Mouse (Mus musculus) heart, embryonic 11.5 days (tissue): Measurements from ENCODE around the gene Dusp1. TPM values are rescaled to one million over a fixed set of nuclear protein-coding genes. Genes with fewer than 3 reads are reported as not detected.

Source experiments
- ATAC-seq: fragments of 200-750 bp; cut with Nextera tagmentation; replicated peaks from 2 replicates; pipeline ENCODE4 v1.8.0; 2017; ENCODE audit warnings: moderate library complexity; ENCODE audit not compliant: insufficient number of reproducible peaks, low FRiP score, low TSS enrichment
- H3K27ac ChIP-seq: fragments of 300-500 bp; sonication (generic); 2 replicates; pipeline ENCODE4 v1.5.1; 2014; ENCODE audit warnings: mild to moderate bottlenecking, low read depth, low read length
- H3K27me3 ChIP-seq: fragments of 300-500 bp; sonication (generic); 2 replicates; pipeline ENCODE4 v1.6.1; 2014; ENCODE audit warnings: mild to moderate bottlenecking, low read length, mixed read lengths; ENCODE audit not compliant: control insufficient read depth, insufficient read depth
- H3K36me3 ChIP-seq: fragments of 300-500 bp; sonication (generic); 2 replicates; pipeline ENCODE4 v1.6.1; 2014; ENCODE audit warnings: mild to moderate bottlenecking, low read length, moderate library complexity, mixed read lengths; ENCODE audit not compliant: control insufficient read depth, insufficient read depth
- H3K4me1 ChIP-seq: fragments of 300-500 bp; sonication (generic); 2 replicates; pipeline ENCODE4 v1.6.1; 2014; ENCODE audit warnings: low read length; ENCODE audit not compliant: control insufficient read depth, insufficient read depth
- H3K4me2 ChIP-seq: fragments of 300-500 bp; sonication (generic); 2 replicates; pipeline ENCODE4 v1.6.1; 2014; ENCODE audit warnings: mild to moderate bottlenecking, moderate library complexity
- H3K4me3 ChIP-seq: fragments of 300-500 bp; sonication (generic); 2 replicates; pipeline ENCODE4 v1.5.1; 2014; ENCODE audit warnings: low read depth, low read length
- H3K9ac ChIP-seq: fragments of 300-500 bp; sonication (generic); 2 replicates; pipeline ENCODE4 v1.6.1; 2014; ENCODE audit warnings: mild to moderate bottlenecking, low read depth, low read length, moderate library complexity
- H3K9me3 ChIP-seq: fragments of 300-500 bp; sonication (generic); replicated peaks from 2 replicates; pipeline ENCODE4 v1.6.1; 2016; ENCODE audit warnings: low read length; ENCODE audit not compliant: control insufficient read depth
- WGBS: fragments of 180-500 bp; shearing (Covaris S2); extraction: QIAGEN DNeasy Blood & Tissue Kit; methylation state at CpG from one replicate; pipeline ENCODE4 v1.1.7; 2014; ENCODE audit not compliant: insufficient replicate concordance; 5-methylcytosine and 5-hydroxymethylcytosine counted together
- polyA plus RNA-seq: library from polyadenylated mRNA; unstranded; fragments of >200 nt; fragmentation: Nextera tagmentation; extraction: Ambion mirVana; gene quantifications from 2 replicates; pipeline ENCODE4 v1.2.1, GENCODE M21; 2014

Dusp1 gene
- polyA plus RNA-seq, 1 experiment from 2014 or later = 30.0 TPM

DNA sequence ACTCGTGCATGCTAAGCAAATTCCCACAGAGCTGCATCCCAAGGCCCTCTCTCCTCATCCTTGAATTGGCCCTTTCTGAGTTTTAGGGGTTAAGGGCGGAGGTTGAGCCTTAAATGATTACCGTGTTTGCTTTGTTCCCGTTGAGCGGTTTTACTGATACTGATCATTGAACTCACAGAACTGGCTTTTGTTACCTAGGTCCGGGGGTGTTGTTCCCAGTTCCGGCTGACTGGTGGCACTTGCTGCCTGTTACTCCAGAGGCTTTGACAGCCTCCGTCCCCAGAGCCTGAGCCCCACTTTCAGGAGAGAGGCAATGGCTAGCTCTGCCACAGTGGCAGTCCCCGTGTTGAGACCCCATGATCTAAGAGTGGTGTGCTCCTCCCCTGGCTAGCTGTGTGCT, 2.5 kb upstream of the Dusp1 start:
- Histone ChIP-seq H3K4me3 (no peak overlapping the region), H3K4me1 (peaks cover 22% of the 10 kb centered on the region), H3K9ac (no peak overlapping the region), H3K36me3 (peaks cover 26% of the 10 kb centered on the region; the same call in 1 of the 2 replicates), H3K4me2 (no peak overlapping the region), H3K27me3 (no peaks in the 10 kb centered on the region), H3K27ac (0 out of 2 replicates have a peak overlapping the region, but pooled peaks have one; percentile 5), H3K9me3 (no peaks in the 10 kb centered on the region; the same call in 1 of the 2 replicates)
- 73% methylated on average over 9 of the region's 9 CpGs for WGBS
- ATAC-seq = no peak

DNA sequence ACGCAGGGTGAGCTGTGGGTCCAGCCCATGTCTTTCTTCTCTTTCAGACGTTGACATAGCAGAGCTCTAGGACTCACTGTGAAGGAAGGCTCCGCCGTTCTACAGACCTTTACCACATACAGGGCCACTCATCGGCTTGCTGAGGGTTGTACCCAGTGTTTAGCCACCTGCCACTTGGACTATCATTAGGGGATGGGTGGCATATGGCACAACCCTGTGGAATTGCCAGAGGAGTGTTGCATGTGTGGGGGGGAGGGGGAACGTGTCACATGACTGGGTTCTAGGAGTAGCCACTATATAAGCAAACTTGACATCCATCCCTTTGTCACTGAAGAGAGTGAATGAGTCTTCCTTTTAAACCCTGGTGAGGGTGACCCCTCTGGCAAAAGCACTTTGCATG, 1.5 kb upstream of the Dusp1 start:
- 86% methylated on average over 6 of the region's 6 CpGs for WGBS
- ATAC-seq = no peak
- Histone ChIP-seq H3K4me1 (peaks cover 22% of the 10 kb centered on the region), H3K36me3 (peaks cover 25% of the 10 kb centered on the region; the same call in 1 of the 2 replicates), H3K9ac (no peak overlapping the region), H3K27me3 (no peaks in the 10 kb centered on the region), H3K4me2 (peak overlapping the region; percentile 86; the same call in 1 of the 2 replicates), H3K27ac (no peak overlapping the region), H3K9me3 (no peaks in the 10 kb centered on the region; the same call in 1 of the 2 replicates), H3K4me3 (no peak overlapping the region)

GRCm38 (mm10) chr17:26562292-26562691, 364 bp upstream of the Dusp1 start:
- H3K36me3 ChIP-seq = peaks cover 13% of the 10 kb centered on the region; the same call in 1 of the 2 replicates
- H3K4me3 ChIP-seq = peak overlapping the region; percentile 79
- H3K4me2 ChIP-seq = peak overlapping the region; percentile 86
- no peaks in the 10 kb centered on the region; the same call in 1 of the 2 replicates for H3K9me3 ChIP-seq
- no peak overlapping the region for H3K27ac ChIP-seq
- no peaks in the 10 kb centered on the region for H3K27me3 ChIP-seq
- no peak for ATAC-seq
- H3K9ac ChIP-seq = peak overlapping the region; percentile 83
- peaks cover 22% of the 10 kb centered on the region for H3K4me1 ChIP-seq
- 77% methylated on average over 4 of the region's 4 CpGs for WGBS

- no peaks in the 10 kb centered on the region; the same call in 1 of the 2 replicates for H3K9me3 ChIP-seq
- H3K27ac ChIP-seq = peak within 1 kb of the TSS; percentile 82
- peak within 1 kb of the TSS; percentile 83 for H3K9ac ChIP-seq
- peak within 1 kb of the TSS; percentile 86 for H3K4me2 ChIP-seq
- 0% methylated on average over 35 of the region's 36 CpGs for WGBS
- H3K4me1 ChIP-seq = peaks cover 22% of the 10 kb centered on the region
- H3K36me3 ChIP-seq = peaks cover 9% of the 10 kb centered on the region; the same call in 1 of the 2 replicates
- peak; percentile 87 for ATAC-seq
- peak within 1 kb of the TSS; percentile 79 for H3K4me3 ChIP-seq
- no peaks in the 10 kb centered on the region for H3K27me3 ChIP-seq
These were observed 663 bp downstream of the Dusp1 start, which contains the start of gene Ergic1 for GRCm38 (mm10) chr17:26561290-26561640. Gene Ergic1, plus strand, starts transcription at chr17:26561489.

GRCm38 (mm10) chr17:26560526-26561289, 1.2 kb downstream of the Dusp1 start:
- peaks cover 24% of the 10 kb centered on the region for H3K4me1 ChIP-seq
- peak overlapping the region; percentile 79 for H3K4me3 ChIP-seq
- no peaks in the 10 kb centered on the region for H3K9me3 ChIP-seq
- H3K27me3 ChIP-seq = no peaks in the 10 kb centered on the region
- H3K27ac ChIP-seq = peak overlapping the region; percentile 82
- peak overlapping the region; percentile 83 for H3K9ac ChIP-seq
- WGBS = 39% methylated on average over 9 of the region's 9 CpGs
- peaks cover 5% of the 10 kb centered on the region; the same call in 1 of the 2 replicates for H3K36me3 ChIP-seq
- H3K4me2 ChIP-seq = peak overlapping the region; percentile 86
- no peak for ATAC-seq

- no peaks in the 10 kb centered on the region for H3K27me3 ChIP-seq
- H3K4me3 ChIP-seq = no peak overlapping the region
- ATAC-seq = no peak
These were observed 8.9 kb downstream of the Dusp1 start for GRCm38 (mm10) chr17:26553033-26553432.

DNA sequence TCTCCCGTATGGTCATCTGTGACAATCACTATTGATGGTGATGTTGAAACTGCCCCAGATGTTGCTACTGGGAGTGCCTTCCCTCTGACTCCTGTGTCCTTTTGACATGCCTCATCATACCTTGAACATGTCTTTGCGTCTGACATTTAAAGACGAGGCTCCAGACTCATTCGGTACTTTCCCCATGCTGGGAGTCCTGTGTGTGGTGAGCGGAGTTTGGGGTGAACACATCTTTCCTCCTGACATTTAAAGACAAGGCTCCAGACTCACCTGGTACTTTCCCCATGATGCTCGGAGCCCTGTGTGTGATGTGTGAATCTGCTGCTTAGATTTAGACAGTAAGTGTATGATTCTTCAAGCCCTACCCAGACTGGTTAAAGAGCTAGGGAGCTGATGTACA, 10.8 kb downstream of the Dusp1 start:
- WGBS = 85% methylated on average over 6 of the region's 6 CpGs
- H3K4me1 ChIP-seq = peaks cover 22% of the 10 kb centered on the region
- H3K4me3 ChIP-seq = no peak overlapping the region
- H3K27ac ChIP-seq = no peak overlapping the region
- no peaks in the 10 kb centered on the region for H3K9me3 ChIP-seq
- H3K4me2 ChIP-seq = no peak overlapping the region
- H3K36me3 ChIP-seq = no peaks in the 10 kb centered on the region
- ATAC-seq = no peak
- H3K9ac ChIP-seq = no peak overlapping the region
- H3K27me3 ChIP-seq = no peaks in the 10 kb centered on the region

More at GRCm38 (mm10) chr17:26553033-26553432, 8.9 kb downstream of the Dusp1 start:
- Histone ChIP-seq H3K27ac (no peak overlapping the region), H3K9ac (no peak overlapping the region), H3K4me2 (no peak overlapping the region), H3K36me3 (no peaks in the 10 kb centered on the region), H3K9me3 (no peaks in the 10 kb centered on the region), H3K4me1 (peaks cover 22% of the 10 kb centered on the region)
- WGBS = 78% methylated on average over 3 of the region's 3 CpGs

- no peak for ATAC-seq
- Histone ChIP-seq H3K4me3 (no peak overlapping the region), H3K27ac (no peak overlapping the region), H3K4me2 (0 out of 2 replicates have a peak overlapping the region, but pooled peaks have one; percentile 8), H3K9me3 (no peaks in the 10 kb centered on the region), H3K27me3 (no peaks in the 10 kb centered on the region), H3K4me1 (peaks cover 26% of the 10 kb centered on the region), H3K9ac (peak overlapping the region; percentile 36; the same call in 1 of the 2 replicates), H3K36me3 (no peaks in the 10 kb centered on the region)
- 13% methylated on average over 12 of the region's 12 CpGs for WGBS
These were observed 12.6 kb downstream of the Dusp1 start for GRCm38 (mm10) chr17:26549148-26549809.
